Mouse (Mus musculus): ENCODE measurements around the gene 1810037I17Rik.

- TF ChIP-seq CTCF (IDR thresholded peaks at IDR 0.05) (no peak), POLR2A (IDR thresholded peaks at IDR 0.05; ENCODE audit: insufficient read depth, low read depth, low read length) (no peak), EP300 (IDR thresholded peaks at IDR 0.05; ENCODE audit: insufficient read depth, low read depth, low read length) (no peak)
Measured at GRCm38 (mm10) chr3:122898254-122898653, 25.7 kb upstream of the 1810037I17Rik start.
